Mouse (Mus musculus) NIH3T3 (cell line): ENCODE results near the gene Klhl2.

Experiments
- DNase-seq: peaks from one replicate; pipeline ENCODE4 v3.0.0-alpha.2; 2012; ENCODE audit warnings: low read depth

The Klhl2 gene

DNA sequence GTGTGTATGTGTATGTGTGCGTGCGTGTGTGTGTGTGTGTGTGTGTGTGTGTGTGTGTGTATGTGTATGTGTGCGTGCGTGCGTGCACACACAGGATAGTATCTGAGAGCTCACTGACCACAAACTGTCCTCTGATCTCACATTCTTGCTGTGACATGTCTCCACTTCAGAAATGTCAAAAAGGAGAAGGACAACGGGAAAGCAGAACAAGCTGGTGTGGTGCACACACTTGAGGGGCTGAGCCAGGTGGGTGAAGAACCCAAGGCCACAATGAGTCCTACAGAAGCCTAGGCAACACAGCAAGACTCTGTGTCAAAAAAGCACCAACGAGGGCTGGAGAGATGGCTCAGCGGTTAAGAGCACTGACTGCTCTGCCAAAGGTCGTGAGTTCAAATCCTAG is 81.2 kb downstream of the Klhl2 start:
- DNase-seq = no peak

- DNase-seq = peak; percentile 21
Measured at GRCm38 (mm10) chr8:64767047-64767446, 82.8 kb downstream of the Klhl2 start.

GRCm38 (mm10) chr8:64764075-64764474 is 85.7 kb downstream of the Klhl2 start:
- DNase-seq = peak; percentile 16

- DNase-seq = peak; percentile 55
Measured at GRCm38 (mm10) chr8:64762751-64763150, 87.1 kb downstream of the Klhl2 start.

- DNase-seq = peak; percentile 63
Measured at GRCm38 (mm10) chr8:64761430-64761829, 88.4 kb downstream of the Klhl2 start.

- no peak for DNase-seq
Measured at GRCm38 (mm10) chr8:64757956-64758355, 91.9 kb downstream of the Klhl2 start.

DNA sequence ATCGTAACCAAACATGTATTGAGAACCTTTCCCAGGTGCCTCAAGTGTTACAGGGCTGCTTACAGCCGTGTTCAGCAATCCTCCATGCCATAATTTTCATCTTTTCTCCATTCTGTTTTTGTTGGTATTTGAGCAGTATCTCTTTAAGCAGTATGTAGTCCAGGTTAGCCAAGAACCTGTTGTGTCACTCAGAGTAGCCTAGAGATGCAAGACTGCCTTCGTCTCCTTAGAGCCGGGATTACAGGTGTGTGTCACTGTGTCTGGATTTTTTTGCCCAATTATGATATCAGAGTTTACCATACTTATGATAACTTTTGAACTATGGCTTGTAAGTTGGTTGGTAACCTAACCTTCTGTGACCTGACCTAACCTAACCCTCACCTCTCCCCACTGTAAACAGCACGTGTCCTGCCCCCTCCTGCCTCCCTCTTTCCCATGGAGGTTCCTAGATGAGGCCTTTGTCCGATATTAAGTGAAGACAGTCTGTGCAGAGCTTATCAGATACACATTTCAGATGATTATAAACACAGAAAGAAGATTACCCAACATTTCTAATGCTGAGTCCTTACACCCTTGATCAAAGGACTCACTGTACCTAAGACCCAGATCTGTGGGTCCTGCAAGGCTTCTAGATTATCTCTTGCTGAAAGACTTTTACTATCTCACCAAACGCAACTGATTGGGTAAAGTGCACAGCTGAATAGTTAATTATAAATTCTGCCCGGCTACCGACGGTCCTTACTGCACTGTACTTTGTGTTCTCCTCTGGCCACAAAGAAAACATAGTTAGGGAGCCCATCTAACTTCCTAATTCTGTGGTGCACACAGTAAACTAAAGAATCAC is 103.4 kb downstream of the Klhl2 start:
- no peak for DNase-seq

- no peak for DNase-seq
Measured at GRCm38 (mm10) chr8:64740547-64741211, 109.1 kb downstream of the Klhl2 start.

DNA sequence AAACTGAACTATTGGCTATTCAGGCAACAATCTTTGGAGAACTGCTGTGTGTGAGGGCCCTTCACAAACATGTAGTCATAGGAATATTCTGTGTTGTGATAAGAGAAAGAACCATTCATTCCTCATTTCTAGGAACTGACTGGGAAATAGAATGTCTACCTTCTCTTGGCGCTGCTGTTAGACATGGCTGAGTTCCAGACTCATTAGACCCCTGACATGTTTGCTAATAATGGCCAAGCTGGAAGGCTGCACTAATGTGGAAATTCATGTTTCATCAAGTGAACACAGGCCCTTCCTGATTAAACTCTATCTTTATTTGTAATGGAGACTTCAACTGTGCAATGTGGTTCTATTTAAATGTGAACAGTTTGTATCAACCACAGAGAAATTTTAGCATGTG is 110.9 kb downstream of the Klhl2 start:
- DNase-seq = no peak

DNA sequence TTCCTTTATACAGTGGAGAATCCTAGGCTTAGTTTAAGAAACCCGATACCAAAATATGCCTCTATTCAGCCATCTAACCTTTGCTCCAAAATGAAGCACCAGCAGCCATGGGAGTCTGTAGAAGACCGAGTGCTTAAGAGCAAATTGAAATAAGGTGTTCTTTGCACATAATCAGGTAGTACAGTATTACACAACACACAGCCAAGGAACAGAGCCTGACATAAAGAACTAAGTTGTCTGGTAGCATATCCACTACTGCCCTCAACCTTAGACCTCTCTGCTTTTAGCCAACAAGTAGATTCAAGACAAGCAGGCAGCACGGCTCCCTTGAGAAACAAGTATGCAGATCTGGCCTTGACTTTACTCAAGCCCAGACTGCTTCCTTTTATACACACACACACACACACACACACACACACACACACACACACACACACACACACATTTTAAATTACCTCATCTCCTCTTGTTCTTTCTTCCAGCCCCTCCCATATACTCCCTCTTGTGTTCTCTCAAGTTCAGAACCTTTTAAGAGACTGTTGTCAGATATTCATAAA is 113.0 kb downstream of the Klhl2 start:
- DNase-seq = no peak

DNA sequence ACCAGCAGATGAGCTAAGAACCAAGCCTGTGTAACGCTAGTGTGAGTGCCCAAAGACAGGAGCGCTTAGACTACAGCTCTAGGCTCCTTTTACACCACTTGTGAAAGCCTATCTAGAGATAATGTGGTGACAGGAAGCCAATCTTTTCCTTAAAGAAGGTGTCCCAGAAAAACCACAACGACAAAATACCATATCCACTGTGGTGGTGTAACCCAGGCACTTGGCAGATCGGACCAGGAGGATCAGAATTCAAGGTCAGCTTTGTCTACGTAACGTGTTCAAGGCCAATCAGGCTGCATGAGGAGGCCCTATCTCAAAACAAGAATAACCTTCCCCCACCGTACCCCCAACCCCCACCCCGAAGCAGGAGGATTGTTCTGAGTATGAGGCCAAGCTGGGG is 114.7 kb downstream of the Klhl2 start:
- no peak for DNase-seq

DNA sequence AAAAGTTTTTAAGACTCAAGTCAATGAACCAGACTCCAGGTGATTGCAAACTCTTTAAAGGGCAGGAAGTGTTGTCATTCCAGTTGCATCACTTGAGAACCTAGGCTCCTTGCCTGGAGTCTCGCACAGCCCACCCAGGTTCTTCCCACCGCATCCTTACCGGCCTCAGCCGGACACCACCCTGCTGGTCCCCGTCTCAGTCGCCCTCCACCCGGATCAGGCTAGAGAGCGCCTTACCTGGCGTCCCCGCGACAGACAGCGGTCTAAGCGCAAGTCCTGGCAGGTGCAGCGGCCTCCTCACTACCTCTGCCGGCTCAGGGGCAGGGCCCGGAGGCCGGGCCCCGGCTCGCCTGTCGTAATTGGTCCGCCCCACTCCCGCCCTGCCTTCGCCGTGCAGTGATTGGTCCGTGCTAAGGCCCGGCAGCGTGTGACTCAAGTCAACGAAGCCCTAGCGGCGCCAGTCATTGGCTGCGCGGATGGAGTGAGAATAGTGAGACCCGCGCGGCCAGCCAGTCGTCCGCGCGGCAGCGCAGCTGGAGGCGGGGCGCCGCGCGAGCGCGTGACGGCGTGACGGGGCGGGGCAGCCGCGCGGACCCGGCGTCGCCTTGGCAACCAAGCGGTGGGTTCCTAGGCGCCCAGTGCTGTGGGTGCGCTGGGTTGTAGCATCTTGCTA is 116.4 kb downstream of the Klhl2 start, which contains the start of gene Msmo1:
TSS of gene Msmo1 (minus strand) at position 522 of the 673 bp plus-strand sequence.
- peak; percentile 99 for DNase-seq

- DNase-seq = no peak
Measured at GRCm38 (mm10) chr8:64732596-64732995, 117.2 kb downstream of the Klhl2 start.

DNA sequence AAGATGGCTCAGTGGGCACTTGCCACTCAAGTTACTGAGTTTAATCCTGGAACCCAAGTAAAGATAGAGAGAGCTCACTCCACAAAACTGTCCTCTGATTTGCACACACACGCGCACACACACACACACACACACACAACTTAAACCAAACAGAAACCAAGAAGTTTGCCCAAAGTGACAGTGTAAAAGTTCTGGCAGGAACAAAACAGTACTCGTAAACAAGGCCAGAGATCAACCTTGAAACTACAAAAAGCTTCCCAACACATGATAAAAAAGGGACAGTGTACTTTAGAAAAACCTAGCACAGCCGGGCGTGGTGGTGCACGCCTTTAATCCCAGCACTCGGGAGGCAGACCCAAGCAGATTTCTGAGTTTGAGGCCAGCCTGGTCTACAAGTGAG is 121.7 kb downstream of the Klhl2 start:
- no peak for DNase-seq

DNA sequence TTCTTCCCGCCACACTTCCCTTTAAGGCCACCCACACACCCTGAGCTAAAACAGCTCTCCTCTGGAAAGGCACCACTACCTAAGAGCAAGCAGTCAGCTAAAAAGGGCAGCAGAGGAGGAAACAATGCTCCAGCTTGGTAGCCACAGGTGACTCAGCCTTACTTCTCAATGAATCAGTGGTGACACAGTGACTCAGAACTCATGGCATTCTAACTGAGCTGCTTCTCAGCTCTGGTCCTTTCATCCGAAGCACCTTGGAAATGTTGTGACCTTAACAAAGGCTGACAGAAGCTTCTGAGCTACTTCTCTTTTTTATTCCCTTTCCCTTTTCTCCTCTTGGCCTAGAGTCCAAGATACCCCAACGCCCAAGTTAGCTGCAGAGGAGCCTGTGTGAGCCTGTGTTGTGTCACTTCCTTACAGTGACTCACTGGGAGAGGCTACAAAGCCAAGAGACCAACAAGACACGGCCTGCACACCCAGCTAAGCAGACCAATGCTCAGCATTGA is 123.6 kb downstream of the Klhl2 start:
- peak; percentile 57 for DNase-seq

DNA sequence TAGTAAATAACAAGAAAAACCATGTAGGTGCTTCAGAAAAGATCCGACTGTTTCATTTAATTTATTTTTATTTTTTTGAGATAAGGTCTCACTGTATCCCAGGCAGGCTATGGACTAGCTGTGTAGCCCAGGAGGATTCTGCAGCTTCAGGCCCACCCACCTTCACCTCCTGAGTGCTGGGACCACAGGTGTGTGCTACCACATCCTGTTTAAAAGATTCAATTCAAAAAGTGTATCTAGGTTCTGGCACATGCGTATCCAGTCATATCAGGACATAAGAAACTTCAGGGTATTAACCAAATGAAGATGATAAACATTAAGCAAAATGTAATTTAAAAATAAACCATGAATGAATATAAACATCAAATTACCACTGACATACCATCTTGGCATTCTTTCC is 126.6 kb downstream of the Klhl2 start:
- DNase-seq = no peak

DNA sequence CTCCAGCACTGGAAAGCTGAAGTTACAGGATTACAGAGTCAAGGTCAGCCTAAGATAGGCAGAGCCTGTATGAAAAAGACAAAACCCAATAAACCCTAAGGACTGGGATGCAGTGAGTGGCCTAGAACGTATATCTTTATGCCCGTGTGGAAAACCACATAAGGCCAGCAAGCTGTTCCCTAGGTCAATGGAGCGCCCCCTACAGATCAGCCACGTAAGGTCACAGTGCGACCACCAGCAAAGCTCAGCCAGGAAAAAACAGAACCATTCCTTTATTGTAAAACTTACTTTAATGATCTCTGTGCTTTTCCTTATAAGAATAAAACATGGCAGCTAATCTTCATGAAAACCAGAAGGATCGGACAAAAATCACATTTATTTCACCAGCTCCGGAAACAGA is 131.9 kb downstream of the Klhl2 start:
- no peak for DNase-seq

GRCm38 (mm10) chr8:64712499-64712898 is 137.3 kb downstream of the Klhl2 start:
- no peak for DNase-seq

DNA sequence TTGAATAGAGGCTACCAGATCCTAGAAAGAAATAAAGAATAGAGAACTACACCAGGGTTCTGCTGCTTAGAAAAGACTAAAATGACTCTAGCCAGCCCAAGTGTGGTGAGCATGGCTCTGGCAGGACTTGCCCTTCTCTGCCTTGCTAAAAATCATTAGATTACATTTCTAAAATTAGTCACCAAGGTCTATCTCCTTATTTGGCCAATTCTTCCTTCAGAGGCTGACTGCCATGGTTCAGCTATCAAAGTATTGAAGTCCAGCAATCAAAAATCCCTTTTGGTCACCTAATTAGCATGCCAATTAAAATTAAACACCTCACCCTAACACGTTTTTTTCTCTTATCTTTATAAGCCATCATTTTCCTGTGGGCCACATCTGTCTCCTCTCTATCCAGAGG is 138.3 kb downstream of the Klhl2 start:
- DNase-seq = no peak

GRCm38 (mm10) chr8:64707481-64707880 is 142.3 kb downstream of the Klhl2 start:
- DNase-seq = no peak

- no peak for DNase-seq
Measured at GRCm38 (mm10) chr8:64703191-64703590, 146.6 kb downstream of the Klhl2 start.

DNA sequence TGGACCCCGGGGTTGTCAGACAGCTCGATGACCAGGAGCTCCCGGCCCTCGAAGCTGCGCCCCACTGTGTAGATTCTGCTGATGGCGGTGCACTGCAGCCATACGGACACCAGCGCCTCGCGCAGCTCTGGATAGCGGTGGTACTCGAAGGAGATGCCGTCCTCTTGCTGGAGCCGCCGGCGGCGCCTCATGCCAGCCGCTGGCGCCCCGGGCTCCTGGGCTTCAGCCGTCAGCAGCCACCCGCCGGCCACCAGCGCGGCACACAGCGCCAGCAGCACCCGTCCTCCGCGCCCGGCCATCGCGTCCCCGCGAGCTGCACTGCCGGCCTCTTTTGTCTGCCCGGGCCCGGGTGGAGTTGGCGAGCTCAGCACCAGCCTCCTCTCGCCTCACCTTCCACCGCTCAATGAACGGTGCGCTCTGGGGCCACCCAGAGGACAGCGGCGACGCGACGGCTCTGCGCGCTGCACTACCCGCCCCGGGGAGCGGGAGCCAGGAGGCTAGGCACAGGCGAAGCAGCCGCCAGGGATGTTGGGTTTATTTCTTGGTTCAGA is 157.1 kb downstream of the Klhl2 start, which contains the start of gene Cpe:
TSS of gene Cpe (minus strand) at position 404 of the 551 bp plus-strand sequence.
- peak; percentile 91 for DNase-seq
